ENCODE assay signal across 20 mouse cellular contexts in the genomic region with DNA sequence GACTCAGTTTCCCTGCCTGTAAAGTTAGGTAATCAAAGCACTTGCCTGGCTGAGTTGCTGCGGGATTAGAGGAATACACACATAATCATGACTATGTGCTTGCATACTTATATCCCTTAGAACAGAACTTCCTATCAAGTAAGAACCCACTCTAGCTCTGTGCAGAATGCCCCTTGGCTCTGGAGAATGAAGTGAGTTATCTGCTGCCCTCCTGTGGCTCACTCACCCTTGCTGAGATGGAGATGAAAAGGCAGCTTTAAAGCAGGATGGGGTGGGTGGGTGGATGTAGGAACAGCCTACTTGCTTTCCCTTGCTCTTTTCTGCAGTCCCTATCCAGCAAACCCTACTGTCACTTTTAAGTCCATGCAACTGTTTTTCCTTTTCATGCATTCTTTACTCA. TPM values are rescaled to one million over a fixed set of nuclear protein-coding genes. Genes with fewer than 3 reads are reported as not detected.
DNase-seq lines count a peak whose midpoint lies in the region; ATAC-seq and TF ChIP-seq lines count a peak whose summit lies in the region.
"Had no signal": no experiment of that assay in that cellular context is flagged by ENCODE, and none has a peak within 500 bp of the region (broad histone marks: within the 10 kb centered on the region; RNA-seq: fewer than 3 reads in every experiment).

No protein-coding gene starts in this region.

- no peaks in the 10 kb centered on the region for H3K9me3 ChIP-seq in midbrain, postnatal 0 days (ENCODE audit: low read length)
- H3K9me3 ChIP-seq in midbrain, embryonic 11.5 days (ENCODE audit: control insufficient read depth, low read length): no peaks in the 10 kb centered on the region
- H3K9me3 ChIP-seq: limb, embryonic 13.5 days; neural tube, embryonic 13.5 days had no signal

- H3K27me3 ChIP-seq in midbrain, postnatal 0 days (ENCODE audit: insufficient read depth, low read length): no peaks in the 10 kb centered on the region
- H3K27me3 ChIP-seq in midbrain, embryonic 11.5 days (ENCODE audit: control insufficient read depth, insufficient read depth, low read length): no peaks in the 10 kb centered on the region
- H3K27me3 ChIP-seq: CH12.LX; limb, embryonic 13.5 days; neural tube, embryonic 13.5 days had no signal

- peaks cover 67% of the 10 kb centered on the region for H3K36me3 ChIP-seq in midbrain, postnatal 0 days (ENCODE audit: insufficient read depth, low read length)
- H3K36me3 ChIP-seq in midbrain, embryonic 11.5 days (ENCODE audit: control insufficient read depth, insufficient read depth, low read length): peaks cover 43% of the 10 kb centered on the region

- no peak overlapping the region for H3K27ac ChIP-seq in layer of hippocampus, adult 2 months
- H3K27ac ChIP-seq in midbrain, postnatal 0 days (ENCODE audit: low read depth, low read length): no peak overlapping the region
- no peak overlapping the region for H3K27ac ChIP-seq in midbrain, embryonic 11.5 days (ENCODE audit: low read depth, low read length)
- H3K27ac ChIP-seq: gastrocnemius, adult 2 months; limb, embryonic 13.5 days; neural tube, embryonic 13.5 days had no signal

- no peak overlapping the region for H3K9ac ChIP-seq in midbrain, postnatal 0 days (replicated peaks; ENCODE audit: low read length, poor library complexity, severe bottlenecking)
- no peak overlapping the region for H3K9ac ChIP-seq in midbrain, embryonic 11.5 days (ENCODE audit: low read length)
- H3K9ac ChIP-seq: limb, embryonic 13.5 days; neural tube, embryonic 13.5 days had no signal

- 94% methylated on average over 1 of the region's 1 CpGs for WGBS in midbrain, postnatal 0 days
- 100% methylated on average over 1 of the region's 1 CpGs for WGBS in midbrain, embryonic 11.5 days

- ATAC-seq in midbrain, postnatal 0 days (ENCODE audit: low FRiP score): no peak
- ATAC-seq in midbrain, embryonic 11.5 days (ENCODE audit: low FRiP score): no peak
- ATAC-seq: forebrain, embryonic 14.5 days; hindbrain, embryonic 16.5 days had no signal

- peak; percentile 65 for TF ChIP-seq CTCF in layer of hippocampus, adult 2 months (conservative IDR thresholded peaks at IDR 0.05)
- TF ChIP-seq CTCF in midbrain, postnatal 0 days (IDR thresholded peaks at IDR 0.05): peak; percentile 54

- no peak overlapping the region for H3K4me2 ChIP-seq in midbrain, postnatal 0 days (ENCODE audit: low read depth, low read length, poor library complexity, severe bottlenecking)
- no peak overlapping the region for H3K4me2 ChIP-seq in midbrain, embryonic 11.5 days
- H3K4me2 ChIP-seq: limb, embryonic 13.5 days; neural tube, embryonic 13.5 days had no signal

- H3K4me3 ChIP-seq in layer of hippocampus, adult 2 months: no peak overlapping the region
- H3K4me3 ChIP-seq in midbrain, postnatal 0 days (ENCODE audit: low read depth, low read length): no peak overlapping the region
- H3K4me3 ChIP-seq in midbrain, embryonic 11.5 days (ENCODE audit: low read depth, low read length): no peak overlapping the region
- H3K4me3 ChIP-seq: gastrocnemius, adult 2 months; limb, embryonic 13.5 days; neural tube, embryonic 13.5 days had no signal

- peak in 1 of 2 experiments; percentile 30 for DNase-seq in layer of hippocampus, adult 2 months (ENCODE audit: low spot score in 2 of 2)
- no peak for DNase-seq in layer of hippocampus, postnatal 36 days
- no peak for DNase-seq in midbrain, postnatal 0 days (ENCODE audit: low spot score)
- no peak for DNase-seq in midbrain, embryonic 11.5 days (ENCODE audit: low spot score, missing footprints)
- peak; percentile 9 for DNase-seq in R1 (ENCODE audit: low read depth, low spot score)
- DNase-seq in right cerebral cortex, postnatal 14 days: peak; percentile 15
- DNase-seq in testis, postnatal 10 days (ENCODE audit: low spot score): no peak
- no peak for DNase-seq in cerebellum, adult 11-12 months
- DNase-seq: cerebellum, postnatal 10 days; gastrocnemius, adult 2 months; heart, postnatal 10 days had no signal

- H3K4me1 ChIP-seq in midbrain, postnatal 0 days (ENCODE audit: insufficient read depth, low read length): no peaks in the 10 kb centered on the region
- H3K4me1 ChIP-seq in midbrain, embryonic 11.5 days (ENCODE audit: control insufficient read depth, insufficient read depth, low read length): no peaks in the 10 kb centered on the region
- H3K4me1 ChIP-seq: limb, embryonic 13.5 days; neural tube, embryonic 13.5 days had no signal

RNA-seq across cellular contexts. Expression of a gene that starts 24.1 kb away (rescaled TPM):
- 10 to 100 TPM; 41.5 to 49.6 TPM for total RNA-seq in layer of hippocampus, adult 2 months (2021)
- 10 to 100 TPM; 45.6 to 48.5 TPM for total RNA-seq in layer of hippocampus, postnatal 36 days (2021)
- total RNA-seq in midbrain, postnatal 0 days (2014; rRNA removed): 240 and 332 TPM in 2 replicates
- polyA plus RNA-seq in midbrain, postnatal 0 days (2015; fragmentation: Nextera tagmentation; extraction: Ambion mirVana): 408 and 416 TPM in 2 replicates
- 433 and 472 TPM in 2 replicates for polyA plus RNA-seq in midbrain, embryonic 11.5 days (2014; fragmentation: Nextera tagmentation; extraction: Ambion mirVana)

RNA-seq across cellular contexts. Expression of a gene that starts 24.3 kb away (rescaled TPM):
- 10 to 100 TPM; 43.8 to 47.7 TPM for total RNA-seq in layer of hippocampus, adult 2 months (2021)
- total RNA-seq in layer of hippocampus, postnatal 36 days (2021): 10 to 100 TPM; 41.9 to 44.0 TPM
- 30.1 and 39.6 TPM in 2 replicates for total RNA-seq in midbrain, postnatal 0 days (2014; rRNA removed)
- 7.7 and 10.4 TPM in 2 replicates for polyA plus RNA-seq in midbrain, postnatal 0 days (2015; fragmentation: Nextera tagmentation; extraction: Ambion mirVana)
- 17.1 and 20.1 TPM in 2 replicates for polyA plus RNA-seq in midbrain, embryonic 11.5 days (2014; fragmentation: Nextera tagmentation; extraction: Ambion mirVana)

RNA-seq across cellular contexts. Expression of a gene that starts 39.2 kb away (rescaled TPM):
- 1 to 10 TPM; 8.4 to 8.8 TPM for total RNA-seq in layer of hippocampus, adult 2 months (2021)
- total RNA-seq in layer of hippocampus, postnatal 36 days (2021): 1 to 10 TPM; 7.9 to 9.9 TPM
- 4.2 and 8.4 TPM in 2 replicates for total RNA-seq in midbrain, postnatal 0 days (2014; rRNA removed)
- 8.8 and 9.7 TPM in 2 replicates for polyA plus RNA-seq in midbrain, postnatal 0 days (2015; fragmentation: Nextera tagmentation; extraction: Ambion mirVana)
- 0.22 TPM in 1 of 2 replicates, not detected in the other for polyA plus RNA-seq in midbrain, embryonic 11.5 days (2014; fragmentation: Nextera tagmentation; extraction: Ambion mirVana)
- total RNA-seq: gastrocnemius, adult 2 months; heart, postnatal 10 days had no signal
- polyA plus RNA-seq: testis, adult 2 months had no signal

RNA-seq across cellular contexts. Expression of a gene that starts 42.9 kb away (rescaled TPM):
- total RNA-seq in layer of hippocampus, adult 2 months (2021): under 1 TPM in 1 of 2 experiments, not detected in 1; 0.76 TPM
- total RNA-seq in layer of hippocampus, postnatal 36 days (2021): not detected
- 0.47 and 1.3 TPM in 2 replicates for total RNA-seq in midbrain, postnatal 0 days (2014; rRNA removed)
- polyA plus RNA-seq in midbrain, postnatal 0 days (2015; fragmentation: Nextera tagmentation; extraction: Ambion mirVana): 1.2 and 1.6 TPM in 2 replicates
- not detected in 2 replicates for polyA plus RNA-seq in midbrain, embryonic 11.5 days (2014; fragmentation: Nextera tagmentation; extraction: Ambion mirVana)
- total RNA-seq: adrenal gland, adult 18-20 months; CH12.LX; gastrocnemius, adult 2 months; heart, postnatal 10 days had no signal
- polyA plus RNA-seq: forebrain, embryonic 14.5 days; kidney, embryonic 14.5 days; limb, embryonic 13.5 days; liver, embryonic 16.5 days; neural tube, embryonic 13.5 days; testis, adult 2 months had no signal

RNA-seq across cellular contexts. Expression of a gene that starts 59.0 kb away (rescaled TPM):
- under 1 TPM in 1 of 2 experiments, not detected in 1; 0.87 TPM for total RNA-seq in layer of hippocampus, adult 2 months (2021)
- 1 to 10 TPM; 1.1 to 1.8 TPM for total RNA-seq in layer of hippocampus, postnatal 36 days (2021)
- total RNA-seq in midbrain, postnatal 0 days (2014; rRNA removed): 0.90 and 2.8 TPM in 2 replicates
- polyA plus RNA-seq in midbrain, postnatal 0 days (2015; fragmentation: Nextera tagmentation; extraction: Ambion mirVana): 0.50 and 0.95 TPM in 2 replicates
- not detected in 2 replicates for polyA plus RNA-seq in midbrain, embryonic 11.5 days (2014; fragmentation: Nextera tagmentation; extraction: Ambion mirVana)
- total RNA-seq: adrenal gland, adult 18-20 months; CH12.LX; gastrocnemius, adult 2 months; heart, postnatal 10 days had no signal
- polyA plus RNA-seq: kidney, embryonic 14.5 days; limb, embryonic 13.5 days; liver, embryonic 16.5 days; neural tube, embryonic 13.5 days; testis, adult 2 months had no signal

Comparison
In these comparisons a context has a peak if more than half of its experiments do, and no peak if none do; other contexts are left out.
1. DNase-seq: peak in R1 (single experiment) and right cerebral cortex, postnatal 14 days (single experiment); none in layer of hippocampus, postnatal 36 days (0 of 2), midbrain, postnatal 0 days (single experiment), midbrain, embryonic 11.5 days (single experiment), testis, postnatal 10 days (single experiment) and cerebellum, adult 11-12 months (single experiment).